Mouse (Mus musculus): ENCODE measurements around the gene Ppp1r17. TPM values are rescaled to one million over a fixed set of nuclear protein-coding genes. Genes with fewer than 3 reads are reported as not detected.

Ppp1r17 gene
- polyA plus RNA-seq (2014; fragmentation: Illumina TruSeq; extraction: RNeasy Lipid Tissue Mini Kit (QIAGEN cat#74804); ENCODE audit: low replicate concordance), result not detected

DNA sequence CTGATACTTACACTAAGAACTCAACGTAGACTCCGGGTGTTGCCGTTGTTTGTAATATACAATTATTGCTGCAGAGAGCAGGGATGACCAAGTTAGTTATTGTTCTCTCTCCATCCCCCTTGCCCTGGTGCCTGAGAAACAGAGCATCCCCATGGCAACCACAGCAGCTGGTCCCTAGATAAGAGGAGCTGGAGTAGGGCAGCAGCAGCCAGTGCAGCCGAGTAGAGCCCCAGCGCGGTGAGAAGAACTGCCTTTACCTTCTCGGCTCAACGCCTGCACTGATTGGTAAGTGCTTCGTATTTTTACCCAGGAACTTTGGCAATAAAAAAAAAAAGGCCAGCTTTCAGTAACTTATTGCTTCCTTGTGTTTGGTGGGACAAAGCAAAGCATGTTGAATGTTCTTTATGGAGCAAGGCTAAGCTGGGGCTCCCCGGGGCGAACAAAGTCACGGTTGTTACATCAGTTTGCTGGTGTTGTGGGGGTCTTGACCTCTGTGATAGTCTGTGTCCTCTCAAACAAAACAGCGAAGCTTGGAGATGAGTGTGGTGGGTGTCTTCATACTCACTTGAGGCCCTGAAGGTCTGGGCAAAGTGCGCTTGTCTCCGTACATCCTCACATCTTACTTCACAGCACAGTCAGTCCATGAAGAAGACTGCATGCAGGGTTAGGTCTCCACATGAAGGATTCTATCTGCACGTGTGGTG lies at the start of gene Ppp1r17:
Ppp1r17 (plus strand) TSS at position 207 of the 704 bp plus-strand sequence.

Other genes starting within 250 kb of the Ppp1r17 start
- 0.37 TPM for gene Itprid1, start 180.6 kb upstream of the Ppp1r17 start, polyA plus RNA-seq (2014; fragmentation: Illumina TruSeq; extraction: RNeasy Lipid Tissue Mini Kit (QIAGEN cat#74804); ENCODE audit: low replicate concordance)